Mouse (Mus musculus) heart, postnatal 0 days (tissue): ENCODE results near the gene Gm28036. TPM values are rescaled to one million over a fixed set of nuclear protein-coding genes. Genes with fewer than 3 reads are reported as not detected.

Experiments used
- ATAC-seq: fragments of 200-750 bp; cut with Nextera tagmentation; 2 replicates; pipeline ENCODE4 v1.8.0; 2017; ENCODE audit warnings: low read depth, moderate number of reproducible peaks, moderate library complexity; ENCODE audit not compliant: insufficient read depth
- DNase-seq: peaks from one replicate; pipeline ENCODE4 v3.0.0-alpha.2; 2016; ENCODE audit warnings: low spot score
- H3K27ac ChIP-seq: fragments of 300-500 bp; sonication (generic); 2 replicates; pipeline ENCODE4 v1.5.1; 2014; ENCODE audit warnings: low read depth, mild to moderate bottlenecking
- H3K27me3 ChIP-seq: fragments of 300-500 bp; sonication (generic); 2 replicates; pipeline ENCODE4 v1.6.1; 2014; ENCODE audit warnings: low read length, mixed read lengths; ENCODE audit not compliant: control insufficient read depth, insufficient read depth
- H3K36me3 ChIP-seq: fragments of 300-500 bp; sonication (generic); replicated peaks from 2 replicates; pipeline ENCODE4 v1.6.1; 2014; ENCODE audit warnings: low read length, mixed read lengths; ENCODE audit not compliant: control insufficient read depth, insufficient read depth
- H3K4me1 ChIP-seq: fragments of 300-500 bp; sonication (generic); 2 replicates; pipeline ENCODE4 v1.6.1; 2014; ENCODE audit warnings: antibody characterized with exemption; ENCODE audit not compliant: control insufficient read depth, insufficient read depth
- H3K4me2 ChIP-seq: fragments of 300-500 bp; sonication (generic); 2 replicates; pipeline ENCODE4 v1.6.1; 2014; ENCODE audit warnings: low read depth, mild to moderate bottlenecking, low read length, moderate library complexity
- H3K4me3 ChIP-seq: fragments of 300-500 bp; sonication (generic); 2 replicates; pipeline ENCODE4 v1.5.1; 2014; ENCODE audit warnings: low read depth, low read length
- H3K9ac ChIP-seq: fragments of 300-500 bp; sonication (generic); replicated peaks from 2 replicates; pipeline ENCODE4 v1.6.1; 2014; ENCODE audit warnings: low read depth, low read length, mixed read lengths
- H3K9me3 ChIP-seq: fragments of 300-500 bp; sonication (generic); replicated peaks from 2 replicates; pipeline ENCODE4 v1.6.1; 2016; ENCODE audit warnings: low read length; ENCODE audit not compliant: control insufficient read depth
- CTCF ChIP-seq: IDR thresholded peaks from 2 replicates; pipeline ENCODE4 v1.5.1; 2016; ENCODE audit warnings: antibody characterized with exemption, control low read depth, low read depth
- EP300 ChIP-seq: IDR thresholded peaks from 2 replicates; pipeline ENCODE4 v1.6.1; 2016; ENCODE audit warnings: antibody characterized with exemption, low read depth
- WGBS: fragments of 180-500 bp; shearing (Covaris S2); extraction: QIAGEN DNeasy Blood & Tissue Kit; methylation state at CpG from one replicate; pipeline ENCODE4 v1.1.7; 2014; 5-methylcytosine and 5-hydroxymethylcytosine counted together
- polyA plus RNA-seq: library from polyadenylated mRNA; unstranded; fragments of >200 nt; fragmentation: Nextera tagmentation; extraction: Ambion mirVana; gene quantifications from 2 replicates; pipeline ENCODE4 v1.2.1, GENCODE M21; 2015
- total RNA-seq: library from RNA; depleted of rRNA; stranded (reverse); fragments of >200 nt; gene quantifications from 2 replicates; pipeline ENCODE4 v1.2.3, GENCODE M21; 2014; ENCODE audit warnings: low replicate concordance; rRNA removed

The Gm28036 gene
- total and polyA plus RNA-seq, 2 experiments from 2014 or later, result 6.2 to 36.5 TPM

DNA sequence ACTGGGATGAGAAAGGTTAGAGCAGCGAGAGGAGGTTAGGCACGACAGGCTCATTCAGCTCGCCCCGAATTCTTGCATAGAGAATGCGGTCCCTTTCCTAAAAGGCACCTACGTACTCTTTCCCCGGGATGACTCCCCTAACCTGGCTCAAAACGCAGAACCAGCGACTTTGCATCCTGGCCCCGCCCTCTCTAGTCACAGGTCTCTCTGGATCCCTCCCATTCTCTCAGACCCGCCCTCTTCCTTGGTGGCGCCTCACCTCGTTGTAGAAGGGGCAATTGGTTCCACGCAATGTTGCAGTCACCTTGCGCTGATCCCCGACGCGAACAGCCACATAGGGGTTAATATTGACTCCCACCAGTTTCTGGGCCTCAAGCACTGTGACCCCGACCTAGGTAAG, 79.0 kb downstream of the Gm28036 start:
- Histone ChIP-seq H3K4me1 (no peaks in the 10 kb centered on the region), H3K4me3 (no peak overlapping the region), H3K4me2 (no peak overlapping the region), H3K9ac (no peak overlapping the region), H3K36me3 (no peaks in the 10 kb centered on the region), H3K27me3 (peaks cover 17% of the 10 kb centered on the region; the same call in 1 of the 2 replicates), H3K9me3 (no peaks in the 10 kb centered on the region), H3K27ac (no peak overlapping the region)
- TF ChIP-seq EP300 (no peak), CTCF (no peak)
- no peak for DNase-seq
- ATAC-seq, result no peak
- 9% methylated on average over 19 of the region's 19 CpGs for WGBS

DNA sequence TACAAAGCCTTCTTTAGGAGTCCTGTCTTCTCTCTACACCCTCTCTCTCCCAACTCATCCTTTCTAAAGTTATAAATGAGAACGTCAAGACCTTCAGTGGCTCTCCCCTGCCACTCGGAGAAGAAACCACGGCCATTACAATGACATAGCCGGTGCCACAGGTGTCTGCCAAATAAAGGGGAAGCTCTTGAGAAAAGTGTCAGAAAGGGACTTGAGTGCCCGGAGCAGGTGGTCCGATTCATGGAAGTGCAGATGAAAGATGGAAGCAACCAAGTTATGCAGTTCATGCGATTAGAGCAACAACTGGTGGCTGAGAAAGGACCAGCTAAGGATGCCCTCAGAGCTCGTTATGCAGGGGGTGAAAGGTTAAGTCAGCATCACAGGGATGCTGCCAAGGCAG, 84.0 kb downstream of the Gm28036 start:
- WGBS, result 79% methylated on average over 8 of the region's 8 CpGs
- Histone ChIP-seq H3K4me3 (no peak overlapping the region), H3K9me3 (no peaks in the 10 kb centered on the region), H3K36me3 (no peaks in the 10 kb centered on the region), H3K4me2 (no peak overlapping the region), H3K9ac (no peak overlapping the region), H3K4me1 (no peaks in the 10 kb centered on the region), H3K27ac (no peak overlapping the region), H3K27me3 (peaks cover 10% of the 10 kb centered on the region; the same call in 1 of the 2 replicates)
- no peak for TF ChIP-seq EP300
- no peak for TF ChIP-seq CTCF
- no peak for DNase-seq
- no peak for ATAC-seq

DNA sequence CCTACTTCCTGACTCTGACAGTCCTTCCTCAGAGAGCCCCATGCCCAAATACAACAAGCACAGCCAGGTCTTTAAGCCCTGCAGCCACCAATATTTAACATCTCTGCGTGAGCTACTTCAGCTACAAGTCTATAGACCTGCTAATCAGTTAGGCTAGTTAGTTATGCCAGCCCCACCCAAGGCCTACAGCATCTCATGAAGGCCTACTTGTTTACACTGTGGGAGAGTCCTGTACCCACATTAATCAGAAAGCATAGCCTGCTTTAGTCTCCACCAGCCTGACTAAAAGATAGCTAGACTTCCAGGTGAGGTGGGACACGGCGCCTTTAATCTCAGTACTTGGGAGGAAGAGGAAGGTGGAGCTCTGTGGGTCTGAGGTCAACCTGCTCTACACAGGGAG, 87.5 kb downstream of the Gm28036 start:
- no peaks in the 10 kb centered on the region for H3K4me1 ChIP-seq
- ATAC-seq (no peak), DNase-seq (no peak)
- no peak overlapping the region for H3K4me2 ChIP-seq
- no peak overlapping the region for H3K9ac ChIP-seq
- no peak overlapping the region for H3K4me3 ChIP-seq
- H3K9me3 ChIP-seq, result no peaks in the 10 kb centered on the region
- no peaks in the 10 kb centered on the region for H3K36me3 ChIP-seq
- TF ChIP-seq EP300 (no peak), CTCF (no peak)
- no peaks in the 10 kb centered on the region for H3K27me3 ChIP-seq
- H3K27ac ChIP-seq, result no peak overlapping the region
- 83% methylated on average over 3 of the region's 3 CpGs for WGBS

DNA sequence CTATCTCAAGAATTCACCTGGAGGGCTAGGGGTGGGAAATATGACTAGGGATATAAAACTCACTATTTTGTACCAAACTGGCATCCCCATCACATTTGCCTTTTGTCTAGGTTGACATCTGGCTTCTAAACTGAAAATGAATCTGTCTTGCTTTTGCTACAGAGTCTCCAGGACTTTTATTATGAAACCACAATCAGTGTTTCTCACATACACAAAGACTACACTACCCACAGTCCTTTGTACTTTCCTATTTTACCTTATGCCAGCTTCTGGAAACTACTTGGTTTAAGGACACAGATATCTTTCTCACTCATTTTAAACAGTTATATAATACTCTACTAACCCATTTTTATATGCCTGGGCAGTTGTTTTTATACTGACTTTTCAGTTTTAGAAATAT, 101.4 kb downstream of the Gm28036 start:
- H3K27ac ChIP-seq, result no peak overlapping the region
- no peaks in the 10 kb centered on the region for H3K9me3 ChIP-seq
- no peaks in the 10 kb centered on the region for H3K4me1 ChIP-seq
- DNase-seq, result no peak
- TF ChIP-seq CTCF (no peak), EP300 (no peak)
- H3K9ac ChIP-seq, result no peak overlapping the region
- no peak overlapping the region for H3K4me3 ChIP-seq
- no peaks in the 10 kb centered on the region for H3K27me3 ChIP-seq
- H3K4me2 ChIP-seq, result no peak overlapping the region
- ATAC-seq, result no peak
- H3K36me3 ChIP-seq, result no peaks in the 10 kb centered on the region

Other genes with a start within 250 kb of the Gm28036 start
- gene Uqcc1, start 196.8 kb downstream of the Gm28036 start, total RNA-seq, result 85.7 and 167 TPM in 2 replicates
- 149 and 167 TPM in 2 replicates for gene Uqcc1, start 196.8 kb downstream of the Gm28036 start, polyA plus RNA-seq
- gene Gm15557, start 186.4 kb downstream of the Gm28036 start, total RNA-seq, result not detected in 2 replicates
- gene Gm15557, start 186.4 kb downstream of the Gm28036 start, polyA plus RNA-seq, result not detected in 2 replicates
- 0.84 TPM in 1 of 2 replicates, not detected in the other for gene Gdf5, start 181.7 kb downstream of the Gm28036 start, total RNA-seq
- gene Gdf5, start 181.7 kb downstream of the Gm28036 start, polyA plus RNA-seq, result 0.10 and 0.22 TPM in 2 replicates
- 3.7 and 9.8 TPM in 2 replicates for gene Cep250, start 170.6 kb downstream of the Gm28036 start, total RNA-seq
- gene Cep250, start 170.6 kb downstream of the Gm28036 start, polyA plus RNA-seq, result 3.6 and 4.0 TPM in 2 replicates
- gene 6430550D23Rik, start 119.1 kb downstream of the Gm28036 start, total RNA-seq, result 0.04 and 0.58 TPM in 2 replicates
- 0.10 and 0.65 TPM in 2 replicates for gene 6430550D23Rik, start 119.1 kb downstream of the Gm28036 start, polyA plus RNA-seq
- 73.9 and 94.5 TPM in 2 replicates for gene Ergic3, start 119.0 kb downstream of the Gm28036 start, total RNA-seq
- 99.5 and 100 TPM in 2 replicates for gene Ergic3, start 119.0 kb downstream of the Gm28036 start, polyA plus RNA-seq
- 0.61 TPM in 1 of 2 replicates, not detected in the other for gene Fer1l4, start 74.1 kb downstream of the Gm28036 start, total RNA-seq
- gene Fer1l4, start 74.1 kb downstream of the Gm28036 start, polyA plus RNA-seq, result not detected in 2 replicates
- gene Spag4, start 61.9 kb downstream of the Gm28036 start, total RNA-seq, result 0.08 and 2.1 TPM in 2 replicates
- gene Spag4, start 61.9 kb downstream of the Gm28036 start, polyA plus RNA-seq, result 0.84 and 1.2 TPM in 2 replicates
- gene Cpne1, start 15.1 kb downstream of the Gm28036 start, total RNA-seq, result 47.5 and 55.5 TPM in 2 replicates
- gene Cpne1, start 15.1 kb downstream of the Gm28036 start, polyA plus RNA-seq, result 18.3 and 18.6 TPM in 2 replicates
- gene Rbm12, start 15.1 kb downstream of the Gm28036 start, total RNA-seq, result 33.2 and 35.0 TPM in 2 replicates
- 8.8 and 9.5 TPM in 2 replicates for gene Rbm12, start 15.1 kb downstream of the Gm28036 start, polyA plus RNA-seq
- gene Romo1, start 16.9 kb upstream of the Gm28036 start, total RNA-seq, result 113 and 154 TPM in 2 replicates
- 607 and 610 TPM in 2 replicates for gene Romo1, start 16.9 kb upstream of the Gm28036 start, polyA plus RNA-seq
- 104 and 106 TPM in 2 replicates for gene Nfs1, start 17.1 kb upstream of the Gm28036 start, total RNA-seq
- 71.4 and 75.1 TPM in 2 replicates for gene Nfs1, start 17.1 kb upstream of the Gm28036 start, polyA plus RNA-seq
- 272 and 376 TPM in 2 replicates for gene Rbm39, start 53.1 kb upstream of the Gm28036 start, total RNA-seq
- gene Rbm39, start 53.1 kb upstream of the Gm28036 start, polyA plus RNA-seq, result 315 and 343 TPM in 2 replicates
- 8.3 and 10.6 TPM in 2 replicates for gene Phf20, start 69.4 kb upstream of the Gm28036 start, total RNA-seq
- gene Phf20, start 69.4 kb upstream of the Gm28036 start, polyA plus RNA-seq, result 29.5 and 30.4 TPM in 2 replicates
- 0.12 and 1.1 TPM in 2 replicates for gene Cnbd2, start 185.2 kb upstream of the Gm28036 start, total RNA-seq
- 3.3 and 3.7 TPM in 2 replicates for gene Cnbd2, start 185.2 kb upstream of the Gm28036 start, polyA plus RNA-seq
- gene Scand1, start 185.6 kb upstream of the Gm28036 start, total RNA-seq, result 214 and 265 TPM in 2 replicates
- gene Scand1, start 185.6 kb upstream of the Gm28036 start, polyA plus RNA-seq, result 82.3 and 90.2 TPM in 2 replicates